Mouse (Mus musculus) bone marrow, adult 2 months (tissue): ENCODE measurements around the gene Lmntd2. TPM values are rescaled to one million over a fixed set of nuclear protein-coding genes. Genes with fewer than 3 reads are reported as not detected.

Experiments
- H3K27ac ChIP-seq: fragments of 200-500 bp; 2 replicates; pipeline ENCODE4 v1.5.1; 2012; ENCODE audit warnings: low read depth, mild to moderate bottlenecking, control low read depth, inconsistent platforms, low read length; ENCODE audit not compliant: control insufficient read depth, poor library complexity, insufficient read depth
- H3K4me1 ChIP-seq: fragments of 200-500 bp; 2 replicates; pipeline ENCODE4 v1.6.1; 2011; ENCODE audit warnings: low read length; ENCODE audit not compliant: control insufficient read depth, insufficient read depth
- H3K4me3 ChIP-seq: fragments of 200-500 bp; replicated peaks from 2 replicates; pipeline ENCODE3; 2011; ENCODE audit warnings: mild to moderate bottlenecking, low read depth, low read length, control low read depth; ENCODE audit not compliant: control insufficient read depth
- CTCF ChIP-seq: fragments of 200-500 bp; IDR thresholded peaks from 2 replicates; pipeline ENCODE4 v1.5.1; 2011; ENCODE audit warnings: low read length, control low read depth; ENCODE audit not compliant: control insufficient read depth, insufficient read depth
- POLR2A ChIP-seq: fragments of 200-500 bp; IDR thresholded peaks from 2 replicates; pipeline ENCODE4 v1.6.1; 2011; ENCODE audit warnings: low read depth, mild to moderate bottlenecking, control low read depth, low read length, borderline replicate concordance; ENCODE audit not compliant: control insufficient read depth
- WGBS: fragments of 180-500 bp; shearing (Covaris S2); methylation state at CpG from one replicate; pipeline ENCODE4 v1.1.7; 2018; 5-methylcytosine and 5-hydroxymethylcytosine counted together
- polyA plus RNA-seq: library from polyadenylated mRNA; stranded (reverse); fragments of >200 nt; gene quantifications from 2 replicates; pipeline ENCODE4 v1.2.4, GENCODE M21; 2011; ENCODE audit warnings: low replicate concordance; ENCODE audit not compliant: missing spikeins, insufficient read depth, insufficient read length

The Lmntd2 gene
- polyA plus RNA-seq, 1 experiment: 1.9 TPM

DNA sequence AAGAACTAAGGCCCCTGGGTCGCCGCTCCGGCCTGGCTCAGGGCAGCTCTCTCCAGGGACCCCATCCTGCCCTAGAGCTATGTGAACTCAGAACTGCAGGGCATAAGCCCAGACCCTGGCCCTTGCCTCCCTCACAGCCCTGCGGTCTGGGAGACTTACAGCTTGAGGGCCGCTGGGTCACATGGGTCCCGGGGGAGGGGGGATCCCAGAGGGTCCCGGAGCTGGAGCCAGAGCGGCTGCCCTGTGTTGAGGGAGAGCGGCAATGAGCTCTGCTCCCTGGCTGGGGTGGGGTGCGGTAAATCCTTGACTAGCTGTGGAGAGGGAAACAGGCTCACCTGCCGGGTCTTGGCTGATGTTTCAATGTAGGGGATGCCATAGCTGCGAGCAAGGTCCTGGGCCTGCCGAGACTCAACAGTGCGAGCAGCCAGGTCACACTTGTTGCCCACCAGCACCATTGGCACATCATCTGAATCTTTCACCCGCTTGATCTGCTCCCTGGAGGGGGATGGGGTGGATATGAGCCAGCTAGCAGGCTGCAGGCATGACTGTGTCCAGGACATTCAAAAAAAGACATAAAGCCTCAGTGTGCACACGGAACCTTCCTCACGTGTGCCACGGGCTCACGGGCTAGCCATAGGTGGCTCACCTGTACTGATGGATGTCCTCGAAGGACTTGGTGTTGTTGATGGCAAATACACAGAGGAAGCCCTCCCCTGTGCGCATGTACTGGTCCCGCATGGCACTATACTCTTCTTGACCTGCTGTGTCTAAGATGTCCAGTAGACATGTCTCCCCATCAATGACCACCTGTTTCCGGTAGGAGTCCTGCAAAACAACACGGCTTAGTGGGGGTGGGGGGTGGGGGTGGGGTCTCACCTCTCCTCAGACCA lies 21.8 kb downstream of the Lmntd2 start:
- H3K4me1 ChIP-seq: peaks cover 2% of the 10 kb centered on the region; the same call in 1 of the 2 replicates
- 92% methylated on average over 24 of the region's 24 CpGs for WGBS
- H3K4me3 ChIP-seq: peak overlapping the region; percentile 33
- TF ChIP-seq CTCF (no peak), POLR2A (no peak)
- no peak overlapping the region for H3K27ac ChIP-seq

DNA sequence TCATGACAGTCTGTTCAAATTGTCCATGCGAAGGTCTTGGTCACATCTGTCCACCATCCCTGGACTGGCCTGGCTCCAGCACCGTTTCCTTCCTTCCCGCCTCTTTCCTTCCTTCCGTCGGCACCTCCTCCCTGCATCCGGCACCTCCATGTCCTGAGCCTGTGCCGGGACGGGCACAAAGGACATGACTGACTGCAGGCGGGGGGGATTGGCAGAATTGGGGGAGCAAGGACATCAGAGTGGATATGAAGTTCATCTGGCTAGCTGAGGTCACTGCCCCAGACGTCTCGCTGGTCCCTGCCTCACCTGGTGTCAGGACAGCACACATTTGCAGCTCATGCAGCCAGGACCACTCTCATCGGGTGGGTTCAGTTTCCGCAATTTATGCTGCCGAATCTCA lies 22.8 kb downstream of the Lmntd2 start:
- H3K4me3 ChIP-seq: no peak overlapping the region
- no peak overlapping the region for H3K27ac ChIP-seq
- TF ChIP-seq CTCF (no peak), POLR2A (no peak)
- WGBS: 91% methylated on average over 14 of the region's 14 CpGs
- H3K4me1 ChIP-seq: peaks cover 2% of the 10 kb centered on the region; the same call in 1 of the 2 replicates

DNA sequence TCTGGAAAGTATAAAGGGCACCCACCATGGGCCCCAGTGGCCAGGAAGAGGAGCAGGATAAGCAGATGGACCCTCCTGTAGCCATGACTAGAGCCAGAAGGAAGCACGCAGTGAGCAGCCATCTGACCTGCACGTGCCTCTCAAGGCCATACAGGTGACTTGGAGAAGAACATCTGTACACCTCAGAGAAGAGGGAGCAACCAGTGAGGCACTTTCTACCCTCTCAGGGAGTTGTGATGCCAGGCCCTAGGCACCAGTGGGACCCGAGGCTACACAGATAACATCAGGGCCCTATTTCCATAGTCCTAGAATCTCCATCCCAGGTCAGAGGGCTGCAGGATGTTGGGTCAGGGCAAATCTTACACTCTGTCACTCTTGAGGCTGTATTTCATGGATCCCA lies 23.7 kb downstream of the Lmntd2 start:
- no peak overlapping the region for H3K27ac ChIP-seq
- TF ChIP-seq CTCF (no peak), POLR2A (no peak)
- H3K4me3 ChIP-seq: no peak overlapping the region
- H3K4me1 ChIP-seq: peaks cover 2% of the 10 kb centered on the region; the same call in 1 of the 2 replicates
- 89% methylated on average over 3 of the region's 3 CpGs for WGBS

DNA sequence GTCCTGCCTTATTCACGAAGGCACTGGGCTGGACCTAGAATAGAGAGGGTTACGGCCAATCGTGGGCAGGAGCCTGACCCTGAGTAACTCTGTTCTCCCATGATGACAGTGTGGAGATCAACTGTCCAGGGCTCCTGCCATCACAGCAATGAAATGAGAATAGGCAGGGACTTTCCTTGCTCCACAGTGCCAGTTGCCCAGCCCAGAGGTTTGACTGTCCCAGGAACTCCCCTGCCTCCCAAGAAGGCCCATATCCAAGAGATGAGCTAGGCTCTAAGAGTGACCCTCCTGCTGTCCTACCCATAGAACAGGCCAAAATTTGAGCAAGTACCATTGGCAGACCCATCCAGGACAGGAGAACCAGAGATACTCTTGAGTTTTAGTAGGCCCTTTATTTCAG lies 25.1 kb downstream of the Lmntd2 start:
- TF ChIP-seq POLR2A (no peak), CTCF (no peak)
- no peak overlapping the region for H3K27ac ChIP-seq
- H3K4me1 ChIP-seq: peaks cover 2% of the 10 kb centered on the region; the same call in 1 of the 2 replicates
- WGBS: 93% methylated on average over 3 of the region's 3 CpGs
- no peak overlapping the region for H3K4me3 ChIP-seq

DNA sequence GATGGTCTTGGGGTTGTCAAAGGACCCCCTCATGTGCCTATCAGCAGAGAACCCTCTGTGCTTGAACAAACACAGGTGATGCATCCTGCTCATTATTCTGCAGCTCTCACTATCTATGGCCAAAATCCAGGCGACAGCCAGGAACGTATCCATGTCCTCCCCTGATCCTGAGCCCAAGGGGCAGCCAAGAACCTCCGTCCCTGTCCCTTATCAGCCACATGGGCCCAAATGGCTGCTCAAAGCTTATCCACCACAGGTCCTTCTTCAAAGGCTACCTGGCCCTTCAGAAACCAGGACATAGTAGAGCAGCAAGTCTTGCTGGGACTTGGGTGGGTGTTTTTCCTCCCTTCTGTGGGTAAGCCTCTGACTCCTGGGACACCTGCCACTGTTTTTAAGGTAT lies 25.7 kb downstream of the Lmntd2 start:
- WGBS: 79% methylated on average over 3 of the region's 3 CpGs
- H3K4me3 ChIP-seq: no peak overlapping the region
- H3K4me1 ChIP-seq: peaks cover 2% of the 10 kb centered on the region; the same call in 1 of the 2 replicates
- TF ChIP-seq POLR2A (no peak), CTCF (no peak)
- no peak overlapping the region for H3K27ac ChIP-seq

DNA sequence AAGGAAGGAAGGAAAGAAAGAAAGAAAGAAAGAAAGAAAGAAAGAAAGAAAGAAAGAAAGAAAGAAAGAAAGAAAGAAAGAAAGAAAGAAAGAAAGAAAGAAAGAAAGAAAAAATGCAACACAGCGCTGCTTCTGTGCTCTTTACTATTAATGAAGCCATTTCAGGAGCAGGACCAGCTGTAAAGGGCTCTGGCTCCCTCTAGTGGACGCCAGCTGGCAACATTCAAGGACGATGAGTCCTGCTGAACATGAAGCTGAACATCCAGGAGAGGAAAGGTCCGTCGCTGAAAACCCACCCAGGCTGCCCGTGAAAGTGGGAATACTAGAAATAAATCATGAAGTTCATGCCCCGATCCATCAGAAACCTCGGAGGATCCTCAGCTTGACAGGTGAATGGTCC lies 37.7 kb downstream of the Lmntd2 start:
- WGBS: 2% methylated on average over 8 of the region's 8 CpGs
- H3K4me3 ChIP-seq: no peak overlapping the region
- peak; percentile 100 for TF ChIP-seq CTCF
- TF ChIP-seq POLR2A: no peak
- H3K4me1 ChIP-seq: no peaks in the 10 kb centered on the region; the same call in 1 of the 2 replicates
- H3K27ac ChIP-seq: no peak overlapping the region

DNA sequence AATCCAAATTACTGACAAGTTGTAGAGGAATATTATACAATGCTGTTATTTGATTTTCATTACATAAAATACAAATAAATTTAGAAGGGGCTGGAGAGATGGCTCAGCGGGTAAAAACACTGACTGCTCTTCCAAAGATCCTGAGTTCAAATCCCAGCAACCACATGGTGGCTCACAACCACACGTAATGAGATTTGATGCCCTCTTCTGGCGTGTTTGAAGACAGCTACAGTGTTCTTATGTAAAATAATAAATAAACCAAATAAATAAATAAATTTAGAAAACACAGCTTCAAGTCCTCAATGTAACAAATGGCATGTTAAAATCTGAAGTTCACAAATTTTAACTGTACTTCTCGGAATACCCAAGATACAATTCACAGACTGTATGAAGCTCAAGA lies 38.8 kb downstream of the Lmntd2 start:
- Histone ChIP-seq H3K4me1 (peaks cover 1% of the 10 kb centered on the region; the same call in 1 of the 2 replicates), H3K4me3 (no peak overlapping the region), H3K27ac (no peak overlapping the region)
- no peak for TF ChIP-seq CTCF
- no peak for TF ChIP-seq POLR2A
- 71% methylated on average over 4 of the region's 4 CpGs for WGBS

DNA sequence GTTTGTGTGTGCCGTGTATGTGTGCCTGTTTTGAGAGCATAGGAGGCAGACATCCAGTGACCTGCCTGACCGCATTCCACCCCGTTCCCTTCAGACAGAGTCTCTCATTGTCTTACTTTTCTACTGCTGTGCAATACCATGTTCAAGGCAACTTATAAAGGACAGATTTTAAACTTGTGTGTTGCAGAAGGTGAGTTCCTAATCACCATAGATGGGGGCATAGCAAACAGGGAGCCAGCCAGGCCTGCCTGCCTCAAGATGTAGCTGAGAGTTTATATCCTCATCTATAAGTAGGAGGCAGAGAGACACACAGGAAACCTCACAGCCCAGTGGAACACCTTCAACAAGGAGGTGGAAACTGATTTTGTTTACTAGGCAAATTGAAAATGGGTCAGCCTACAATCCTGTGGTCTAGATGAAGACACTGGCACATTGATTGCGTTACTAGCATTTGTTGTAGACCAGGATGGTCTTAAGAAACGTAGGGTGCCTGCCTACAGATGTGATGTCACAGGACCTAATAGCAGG lies 40.5 kb downstream of the Lmntd2 start:
- Histone ChIP-seq H3K4me3 (no peak overlapping the region), H3K27ac (no peak overlapping the region), H3K4me1 (peaks cover 4% of the 10 kb centered on the region; the same call in 1 of the 2 replicates)
- no peak for TF ChIP-seq POLR2A
- no peak for TF ChIP-seq CTCF
- 53% methylated on average over 5 of the region's 5 CpGs for WGBS
